Mouse (Mus musculus): Measurements from ENCODE around the gene Foxo3. TPM values are rescaled to one million over a fixed set of nuclear protein-coding genes. Genes with fewer than 3 reads are reported as not detected.

The Foxo3 gene
- polyA plus RNA-seq, 1 experiment from 2014 or later = 22.9 TPM

DNA sequence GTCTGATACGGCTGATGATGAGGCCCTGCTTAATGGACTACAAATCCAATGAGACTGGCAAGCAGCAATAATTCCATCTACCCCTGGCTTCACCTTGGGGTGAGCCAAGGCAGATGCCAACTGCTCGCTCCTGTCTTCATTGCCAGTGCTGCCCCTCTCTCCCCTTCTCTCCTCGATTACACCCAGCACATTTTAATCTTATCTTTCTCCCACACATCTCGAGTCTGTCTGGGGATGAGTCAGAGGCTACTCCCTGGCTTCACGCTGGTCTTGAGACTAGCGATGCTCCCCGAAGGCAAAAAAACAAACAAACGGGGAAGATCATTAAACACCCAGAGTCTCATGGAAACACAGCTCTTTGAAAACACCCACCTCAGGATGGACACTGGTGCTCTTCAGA, 16.0 kb downstream of the Foxo3 start:
- H3K36me3 ChIP-seq (ENCODE audit: insufficient read depth, low read length) = peaks cover 6% of the 10 kb centered on the region; the same call in 1 of the 2 replicates
- H3K4me3 ChIP-seq (ENCODE audit: low read depth, low read length) = no peak overlapping the region
- no peak overlapping the region for H3K9ac ChIP-seq (replicated peaks; ENCODE audit: low read depth)
- H3K4me2 ChIP-seq (replicated peaks; ENCODE audit: low read depth, low read length) = no peak overlapping the region
- TF ChIP-seq EP300 (IDR thresholded peaks at IDR 0.05) = no peak
- no peak for TF ChIP-seq CTCF (IDR thresholded peaks at IDR 0.05)
- peaks cover 15% of the 10 kb centered on the region; the same call in 1 of the 2 replicates for H3K4me1 ChIP-seq (ENCODE audit: insufficient read depth, low read depth, low read length)
- ATAC-seq (peak; percentile 30; the same call in 1 of the 2 replicates), DNase-seq (ENCODE audit: low spot score) (no peak)
- no peaks in the 10 kb centered on the region for H3K9me3 ChIP-seq (ENCODE audit: low read length)
- no peak overlapping the region for H3K27ac ChIP-seq (ENCODE audit: low read length)
- no peaks in the 10 kb centered on the region for H3K27me3 ChIP-seq (replicated peaks; ENCODE audit: insufficient read depth, low read length)
- 40% methylated on average over 8 of the region's 8 CpGs for WGBS

DNA sequence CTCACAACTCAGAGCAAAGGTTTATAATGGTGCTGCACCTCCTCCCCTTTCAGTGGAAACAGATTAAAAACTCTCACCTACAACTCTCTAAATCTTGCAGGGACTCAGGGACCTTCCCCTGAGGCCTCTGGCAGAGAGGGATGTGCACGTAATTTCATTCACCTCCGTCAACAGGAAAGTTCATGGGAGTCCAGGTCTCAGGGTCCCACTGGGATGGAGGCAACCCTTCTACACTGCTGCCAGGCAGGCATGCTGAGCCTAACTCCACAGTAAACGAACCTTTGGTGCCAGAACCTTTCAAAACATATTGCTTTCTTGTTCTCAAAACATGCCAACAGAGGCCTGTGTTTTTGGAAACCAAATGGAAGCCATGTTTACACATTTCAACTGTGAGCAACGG, 17.0 kb downstream of the Foxo3 start:
- no peak overlapping the region for H3K9ac ChIP-seq (replicated peaks; ENCODE audit: low read depth)
- no peaks in the 10 kb centered on the region for H3K27me3 ChIP-seq (replicated peaks; ENCODE audit: insufficient read depth, low read length)
- ATAC-seq (no peak), DNase-seq (ENCODE audit: low spot score) (no peak)
- no peaks in the 10 kb centered on the region for H3K9me3 ChIP-seq (ENCODE audit: low read length)
- H3K4me3 ChIP-seq (ENCODE audit: low read depth, low read length) = no peak overlapping the region
- H3K4me1 ChIP-seq (ENCODE audit: insufficient read depth, low read depth, low read length) = peaks cover 16% of the 10 kb centered on the region
- 71% methylated on average over 4 of the region's 4 CpGs for WGBS
- H3K36me3 ChIP-seq (ENCODE audit: insufficient read depth, low read length) = no peaks in the 10 kb centered on the region; the same call in 1 of the 2 replicates
- no peak overlapping the region for H3K4me2 ChIP-seq (replicated peaks; ENCODE audit: low read depth, low read length)
- no peak overlapping the region for H3K27ac ChIP-seq (ENCODE audit: low read length)
- no peak for TF ChIP-seq EP300 (IDR thresholded peaks at IDR 0.05)
- TF ChIP-seq CTCF (IDR thresholded peaks at IDR 0.05) = no peak

DNA sequence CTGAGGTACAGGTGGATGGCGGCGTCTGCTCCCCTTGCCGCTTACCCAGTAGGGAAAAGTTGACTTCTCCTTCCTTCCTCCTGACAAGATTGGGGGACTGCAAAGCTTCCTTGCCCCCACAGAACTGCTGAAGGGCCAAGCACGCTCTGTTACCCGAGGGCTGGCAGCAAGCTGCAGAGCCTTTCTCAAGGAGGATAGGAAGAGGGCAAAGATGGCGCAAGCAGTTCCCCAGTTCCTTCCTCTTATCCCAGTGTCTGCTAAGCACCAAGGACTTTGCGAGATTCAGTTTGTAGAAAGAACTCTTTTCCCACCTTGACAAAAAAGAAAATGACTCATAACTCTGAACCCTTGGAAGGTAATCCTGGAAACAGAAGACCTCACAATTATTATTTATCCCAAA, 18.6 kb downstream of the Foxo3 start:
- WGBS = 90% methylated on average over 7 of the region's 7 CpGs
- no peaks in the 10 kb centered on the region; the same call in 1 of the 2 replicates for H3K36me3 ChIP-seq (ENCODE audit: insufficient read depth, low read length)
- H3K27me3 ChIP-seq (replicated peaks; ENCODE audit: insufficient read depth, low read length) = no peaks in the 10 kb centered on the region
- H3K9me3 ChIP-seq (ENCODE audit: low read length) = no peaks in the 10 kb centered on the region
- TF ChIP-seq EP300 (IDR thresholded peaks at IDR 0.05) (no peak), CTCF (IDR thresholded peaks at IDR 0.05) (no peak)
- no peak for DNase-seq (ENCODE audit: low spot score)
- ATAC-seq = no peak
- H3K27ac ChIP-seq (ENCODE audit: low read length) = no peak overlapping the region
- H3K4me3 ChIP-seq (ENCODE audit: low read depth, low read length) = no peak overlapping the region
- no peak overlapping the region for H3K9ac ChIP-seq (replicated peaks; ENCODE audit: low read depth)
- no peak overlapping the region for H3K4me2 ChIP-seq (replicated peaks; ENCODE audit: low read depth, low read length)
- peaks cover 25% of the 10 kb centered on the region for H3K4me1 ChIP-seq (ENCODE audit: insufficient read depth, low read depth, low read length)

DNA sequence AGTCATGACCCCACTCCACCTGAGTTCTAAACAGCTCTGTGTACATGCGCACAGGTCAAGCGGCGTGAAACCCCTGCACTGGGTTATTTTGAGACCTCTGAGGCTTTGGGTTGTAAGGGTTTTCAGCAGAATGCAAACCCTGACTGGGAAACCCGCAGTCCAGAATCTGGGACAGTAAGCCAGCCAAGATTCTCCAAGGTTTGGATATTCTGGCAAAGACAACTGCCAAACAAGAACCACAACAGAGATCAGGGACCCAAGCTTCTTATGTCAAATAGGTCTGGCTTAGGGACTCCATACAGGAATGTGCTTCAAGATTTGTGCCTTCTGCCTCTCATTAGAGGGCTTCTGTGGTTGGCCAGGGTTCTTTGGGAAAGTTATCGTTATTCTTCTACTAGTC, 21.8 kb downstream of the Foxo3 start:
- H3K27me3 ChIP-seq (replicated peaks; ENCODE audit: insufficient read depth, low read length) = no peaks in the 10 kb centered on the region
- TF ChIP-seq CTCF (IDR thresholded peaks at IDR 0.05) (no peak), EP300 (IDR thresholded peaks at IDR 0.05) (no peak)
- H3K27ac ChIP-seq (ENCODE audit: low read length) = peak overlapping the region; percentile 40; the same call in 1 of the 2 replicates
- H3K9ac ChIP-seq (replicated peaks; ENCODE audit: low read depth) = no peak overlapping the region
- H3K36me3 ChIP-seq (ENCODE audit: insufficient read depth, low read length) = no peaks in the 10 kb centered on the region; the same call in 1 of the 2 replicates
- no peak for ATAC-seq
- H3K4me3 ChIP-seq (ENCODE audit: low read depth, low read length) = no peak overlapping the region
- DNase-seq (ENCODE audit: low spot score) = no peak
- peaks cover 35% of the 10 kb centered on the region for H3K4me1 ChIP-seq (ENCODE audit: insufficient read depth, low read depth, low read length)
- H3K9me3 ChIP-seq (ENCODE audit: low read length) = no peaks in the 10 kb centered on the region
- no peak overlapping the region for H3K4me2 ChIP-seq (replicated peaks; ENCODE audit: low read depth, low read length)
- WGBS = 72% methylated on average over 5 of the region's 5 CpGs

DNA sequence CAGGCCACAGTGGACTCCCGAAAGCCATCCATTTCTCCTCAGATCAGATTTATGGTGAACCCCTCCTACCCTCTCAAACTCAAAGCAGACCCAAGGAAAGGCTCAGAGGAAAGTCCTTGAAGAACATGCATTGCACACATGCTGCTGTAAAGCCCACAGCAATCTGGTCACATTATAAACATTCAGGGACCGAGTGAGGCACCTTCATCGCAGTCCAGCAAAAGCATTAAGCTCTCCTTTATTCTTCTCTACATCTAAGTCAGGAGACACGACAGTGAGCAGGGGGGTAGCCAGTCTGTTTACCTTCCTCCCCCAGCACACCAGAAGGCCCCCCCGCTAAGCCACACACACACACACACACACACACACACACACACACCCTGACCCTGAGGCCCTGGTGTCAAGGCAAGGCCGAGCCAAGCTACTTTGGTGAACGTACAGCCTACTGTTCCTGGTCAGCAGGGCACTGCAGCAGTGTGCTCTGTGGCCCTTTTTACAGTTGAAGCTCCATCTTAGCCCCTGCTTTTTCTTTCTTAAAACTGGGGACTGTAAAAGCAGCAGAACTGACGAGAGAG, 24.7 kb downstream of the Foxo3 start:
- Histone ChIP-seq H3K4me3 (ENCODE audit: low read depth, low read length) (no peak overlapping the region), H3K4me1 (ENCODE audit: insufficient read depth, low read depth, low read length) (peaks cover 53% of the 10 kb centered on the region), H3K27ac (ENCODE audit: low read length) (peak overlapping the region; percentile 92), H3K9ac (replicated peaks; ENCODE audit: low read depth) (no peak overlapping the region), H3K36me3 (ENCODE audit: insufficient read depth, low read length) (no peaks in the 10 kb centered on the region), H3K9me3 (ENCODE audit: low read length) (no peaks in the 10 kb centered on the region), H3K27me3 (replicated peaks; ENCODE audit: insufficient read depth, low read length) (no peaks in the 10 kb centered on the region), H3K4me2 (replicated peaks; ENCODE audit: low read depth, low read length) (no peak overlapping the region; the same call in 1 of the 2 replicates)
- 0 out of 2 replicates have a peak, but pooled peaks have one; percentile 5 for ATAC-seq
- peak; percentile 46 for DNase-seq (ENCODE audit: low spot score)
- TF ChIP-seq CTCF (IDR thresholded peaks at IDR 0.05) = no peak
- no peak for TF ChIP-seq EP300 (IDR thresholded peaks at IDR 0.05)
- 24% methylated on average over 8 of the region's 8 CpGs for WGBS

DNA sequence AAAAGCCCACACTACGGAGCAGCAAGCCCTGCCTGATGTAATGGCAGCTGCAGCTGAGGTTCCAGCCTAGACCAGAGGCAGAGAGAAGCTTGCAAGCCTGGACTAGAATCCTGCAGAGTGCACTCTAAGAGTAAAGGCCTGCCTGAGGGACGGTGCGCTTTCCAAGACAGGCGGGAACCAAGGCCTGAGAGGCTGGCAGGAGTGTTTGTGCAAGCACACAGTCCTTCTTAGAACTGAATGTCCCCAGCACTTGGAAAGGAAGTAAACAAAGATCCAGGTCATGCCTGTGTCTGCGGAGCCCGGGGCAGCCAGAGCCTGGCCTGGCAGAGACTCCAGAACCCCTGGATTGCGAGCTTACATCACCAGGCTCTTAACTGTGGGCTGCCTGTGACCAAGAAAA, 25.4 kb downstream of the Foxo3 start:
- Histone ChIP-seq H3K27ac (ENCODE audit: low read length) (peak overlapping the region; percentile 92), H3K9me3 (ENCODE audit: low read length) (no peaks in the 10 kb centered on the region), H3K4me1 (ENCODE audit: insufficient read depth, low read depth, low read length) (peaks cover 59% of the 10 kb centered on the region), H3K4me2 (replicated peaks; ENCODE audit: low read depth, low read length) (peak overlapping the region; percentile 20; the same call in 1 of the 2 replicates), H3K27me3 (replicated peaks; ENCODE audit: insufficient read depth, low read length) (no peaks in the 10 kb centered on the region), H3K9ac (replicated peaks; ENCODE audit: low read depth) (0 out of 2 replicates have a peak overlapping the region, but pooled peaks have one; percentile 2), H3K4me3 (ENCODE audit: low read depth, low read length) (no peak overlapping the region), H3K36me3 (ENCODE audit: insufficient read depth, low read length) (no peaks in the 10 kb centered on the region)
- TF ChIP-seq EP300 (IDR thresholded peaks at IDR 0.05) (peak; percentile 100), CTCF (IDR thresholded peaks at IDR 0.05) (peak; percentile 27; the same call in 1 of the 2 replicates)
- whole genome bisulfite sequencing = 13% methylated on average over 7 of the region's 7 CpGs
- ATAC-seq = peak; percentile 95
- DNase-seq (ENCODE audit: low spot score) = peak; percentile 98

Data from lung, postnatal 0 days (tissue).